Mouse (Mus musculus): ENCODE results near the gene Sept10. TPM values are rescaled to one million over a fixed set of nuclear protein-coding genes. Genes with fewer than 3 reads are reported as not detected.
"Not testable (repeated sequence)": the region's sequence is repeated elsewhere in the genome, so short reads cannot be mapped to it uniquely, and the experiment has no call there.

Gene Sept10
- total RNA-seq, 2 experiments from 2014 or later, result 6.4 to 7.3 TPM

DNA sequence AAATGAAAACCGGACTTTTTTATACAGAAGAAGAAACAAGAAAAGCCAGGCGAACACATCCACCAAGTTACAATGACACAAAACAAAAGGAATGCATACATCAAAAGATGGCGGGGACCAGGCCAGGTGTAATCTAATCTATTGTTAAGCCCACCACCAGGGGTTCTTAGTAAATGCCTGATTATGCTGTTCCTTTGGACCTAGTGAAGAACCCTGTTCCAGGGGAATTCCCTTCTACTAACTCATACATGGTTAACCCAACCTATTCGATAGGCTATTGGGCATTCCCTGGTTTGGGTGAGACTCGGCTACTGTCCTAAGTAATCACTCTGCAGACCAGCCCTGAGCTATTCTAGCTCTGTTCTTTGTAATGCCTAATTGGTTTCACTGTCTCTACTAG is 118.6 kb downstream of the Sept10 start:
- intact Hi-C loops (cut with DNase I); DNase-seq (ENCODE audit: low spot score in 2 of 2): not testable (repeated sequence)

DNA sequence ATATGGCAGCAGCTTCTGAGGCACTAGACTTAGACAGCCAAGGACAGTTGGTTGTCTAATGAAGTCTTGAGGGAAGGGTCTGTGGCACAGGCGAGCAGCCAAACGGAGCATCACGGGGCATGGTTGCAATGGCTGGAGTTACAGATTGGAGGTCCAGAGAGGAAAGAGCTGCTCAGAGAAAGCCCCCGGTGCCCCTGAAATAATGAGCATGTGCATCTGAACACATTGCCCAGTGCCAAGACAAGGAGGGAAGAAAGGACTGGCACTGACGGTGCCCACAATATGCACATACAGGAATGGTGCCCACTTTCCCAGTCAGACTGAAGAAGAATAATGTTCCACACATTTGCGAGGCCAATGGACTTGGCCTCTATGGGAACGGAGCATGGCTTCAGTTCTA is 129.7 kb downstream of the Sept10 start:
- intact Hi-C loops (cut with DNase I), result no loop called here

More for the DNA sequence above, 129.7 kb downstream of the Sept10 start:
- no peak for DNase-seq (ENCODE audit: low spot score in 2 of 2)

Other genes with a start within 250 kb of the Sept10 start
- 1 to 10 TPM; 7.9 to 8.8 TPM for gene Sowahc, start 106 bp upstream of the Sept10 start, total RNA-seq (2021)
- 10 to 100 TPM; 31.7 to 45.5 TPM for gene P4ha1, start 101.4 kb upstream of the Sept10 start, total RNA-seq (2021)
- gene Gm10273, start 173.8 kb upstream of the Sept10 start, total RNA-seq (2021), result 10 to 100 TPM; 39.0 to 45.6 TPM
- not detected for gene Pla2g12b, start 181.8 kb upstream of the Sept10 start, total RNA-seq (2021)
- gene Oit3, start 219.9 kb upstream of the Sept10 start, total RNA-seq (2021), result under 1 TPM; 0.30 to 0.84 TPM